Mouse (Mus musculus) cortical plate, adult 2 months (tissue): ENCODE results near the gene Phf10. TPM values are rescaled to one million over a fixed set of nuclear protein-coding genes. Genes with fewer than 3 reads are reported as not detected.
"Not testable (repeated sequence)": the region's sequence is repeated elsewhere in the genome, so short reads cannot be mapped to it uniquely, and the experiment has no call there.

Experiments used
- H3K27ac ChIP-seq: fragments of 200-500 bp; 2 replicates; pipeline ENCODE4 v1.5.1; 2012; ENCODE audit warnings: low read length, control low read depth, inconsistent platforms; ENCODE audit not compliant: insufficient read depth
- H3K4me1 ChIP-seq: fragments of 200-500 bp; 2 replicates; pipeline ENCODE4 v1.6.1; 2011; ENCODE audit warnings: low read length; ENCODE audit not compliant: control insufficient read depth, insufficient read depth
- H3K4me3 ChIP-seq: fragments of 200-500 bp; 2 replicates; pipeline ENCODE4 v1.5.1; 2011; ENCODE audit warnings: mild to moderate bottlenecking, low read length, control low read depth; ENCODE audit not compliant: insufficient read depth
- CTCF ChIP-seq: fragments of 200-500 bp; IDR thresholded peaks from 2 replicates; pipeline ENCODE4 v1.5.1; 2011; ENCODE audit warnings: mild to moderate bottlenecking, control low read depth, low read length; ENCODE audit not compliant: insufficient read depth; ENCODE audit errors: extremely low read depth
- POLR2A ChIP-seq: fragments of 200-500 bp; IDR thresholded peaks from 2 replicates; pipeline ENCODE4 v1.6.1; 2011; ENCODE audit warnings: mild to moderate bottlenecking, low read length, control low read depth; ENCODE audit not compliant: insufficient read depth; ENCODE audit errors: extremely low read depth
- polyA plus RNA-seq: library from polyadenylated mRNA; depleted of rRNA; stranded (reverse); fragments of >200 nt; gene quantifications from 2 replicates; pipeline ENCODE4 v1.2.3, GENCODE M21; 2012

Gene Phf10
- polyA plus RNA-seq, 1 experiment, result 46.4 TPM

DNA sequence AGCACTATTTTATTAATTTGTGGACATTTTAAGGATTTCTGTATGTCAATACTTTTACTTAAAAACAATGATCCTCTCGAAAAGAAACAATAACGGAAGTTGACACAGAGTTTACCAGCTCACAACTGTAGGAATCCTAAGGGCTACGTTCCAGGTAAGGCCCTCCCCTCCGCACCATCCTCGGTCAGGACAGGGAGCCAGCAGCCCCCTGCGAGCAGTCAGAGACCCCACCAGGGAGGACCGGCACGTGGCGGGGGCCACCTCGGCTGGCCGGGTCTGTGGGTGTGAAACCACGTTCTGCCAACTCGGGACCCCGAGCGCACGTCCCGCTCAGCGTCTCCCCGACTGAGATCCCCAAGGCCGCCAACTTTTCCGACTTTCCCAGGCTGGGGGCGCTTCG, 553 bp downstream of the Phf10 start:
- H3K27ac ChIP-seq, result no peak overlapping the region
- no peak for TF ChIP-seq POLR2A
- TF ChIP-seq CTCF, result no peak
- peak overlapping the region; percentile 79 for H3K4me3 ChIP-seq
- peaks cover 1% of the 10 kb centered on the region; the same call in 1 of the 2 replicates for H3K4me1 ChIP-seq

GRCm38 (mm10) chr17:14959979-14960378, 1.1 kb downstream of the Phf10 start:
- Histone ChIP-seq H3K4me1 (peaks cover 1% of the 10 kb centered on the region; the same call in 1 of the 2 replicates), H3K27ac (no peak overlapping the region), H3K4me3 (peak overlapping the region; percentile 79; the same call in 1 of the 2 replicates)
- TF ChIP-seq POLR2A (no peak), CTCF (no peak)

- Histone ChIP-seq H3K27ac (no peak overlapping the region), H3K4me3 (no peak overlapping the region), H3K4me1 (peaks cover 1% of the 10 kb centered on the region; the same call in 1 of the 2 replicates)
- TF ChIP-seq CTCF (no peak), POLR2A (no peak)
Observed at GRCm38 (mm10) chr17:14958686-14959327, 2.3 kb downstream of the Phf10 start.

GRCm38 (mm10) chr17:14953452-14953851, 7.6 kb downstream of the Phf10 start:
- no peak for TF ChIP-seq POLR2A
- no peak for TF ChIP-seq CTCF
- Histone ChIP-seq H3K4me1 (peaks cover 2% of the 10 kb centered on the region; the same call in 1 of the 2 replicates), H3K27ac (no peak overlapping the region), H3K4me3 (no peak overlapping the region)

DNA sequence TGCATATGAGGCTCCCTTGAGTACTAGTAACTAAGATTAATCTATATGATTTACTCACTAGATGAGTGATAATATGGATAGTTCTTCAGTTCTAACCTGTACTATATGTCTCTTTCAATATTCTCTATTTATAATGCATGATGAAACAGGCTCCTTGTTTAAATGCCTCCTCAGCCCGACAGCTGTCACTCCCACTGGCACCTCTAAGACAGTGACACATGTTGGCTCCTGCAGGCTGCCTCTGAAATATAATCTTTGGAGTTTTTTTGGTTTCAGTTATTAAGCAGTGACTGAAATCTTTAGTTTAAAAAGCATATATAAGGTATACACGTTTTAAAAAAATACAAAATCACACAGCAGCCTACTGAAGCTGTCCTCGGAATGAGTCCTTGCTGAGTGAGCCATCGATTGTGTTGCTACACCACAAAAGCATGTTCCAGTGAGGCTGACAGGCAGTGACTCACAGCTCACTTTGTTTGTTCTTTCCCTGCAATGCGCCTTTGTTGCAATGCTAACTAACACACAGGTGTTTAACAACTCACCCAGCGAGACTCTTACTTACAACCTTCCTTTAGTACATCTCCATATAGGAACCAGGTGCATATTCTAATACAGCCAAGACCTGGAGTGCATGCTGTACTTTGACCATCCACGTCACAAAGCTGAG, 11.8 kb downstream of the Phf10 start:
- Histone ChIP-seq H3K4me3 (no peak overlapping the region), H3K27ac (no peak overlapping the region), H3K4me1 (peaks cover 4% of the 10 kb centered on the region; the same call in 1 of the 2 replicates)
- TF ChIP-seq POLR2A (no peak), CTCF (no peak)

DNA sequence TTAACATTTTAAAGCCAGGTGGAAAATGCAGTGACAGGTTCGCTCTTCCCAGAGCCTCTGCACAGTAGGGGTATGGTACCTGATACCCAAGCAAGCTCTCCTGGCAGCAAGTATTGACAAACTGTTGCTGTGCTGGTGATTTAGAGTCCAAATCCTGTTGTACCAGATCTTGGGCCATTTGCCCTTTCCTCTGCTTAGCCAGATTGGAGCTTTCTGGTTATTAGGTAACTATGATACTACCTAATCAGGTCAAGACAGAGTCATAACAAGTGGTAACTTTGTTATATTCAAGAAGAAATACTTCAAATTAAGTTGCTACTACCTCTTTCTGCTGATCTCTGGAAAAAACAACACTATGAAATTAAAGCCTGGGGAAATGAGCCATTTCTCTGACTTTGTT, 16.5 kb downstream of the Phf10 start:
- no peak for TF ChIP-seq POLR2A
- no peak for TF ChIP-seq CTCF
- Histone ChIP-seq H3K27ac (no peak overlapping the region), H3K4me1 (peaks cover 6% of the 10 kb centered on the region), H3K4me3 (no peak overlapping the region; the same call in 1 of the 2 replicates)

DNA sequence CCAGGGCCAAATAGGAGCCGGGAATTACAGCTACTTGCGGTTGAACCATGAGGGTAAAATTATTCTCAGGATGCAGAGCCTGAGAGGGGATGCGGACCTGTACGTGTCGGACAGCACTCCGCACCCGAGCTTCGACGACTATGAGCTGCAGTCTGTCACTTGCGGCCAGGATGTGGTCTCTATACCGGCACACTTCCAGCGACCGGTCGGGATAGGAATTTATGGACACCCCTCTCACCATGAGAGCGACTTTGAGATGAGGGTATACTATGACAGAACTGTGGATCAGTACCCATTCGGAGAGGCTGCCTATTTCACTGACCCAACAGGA, 17.4 kb downstream of the Phf10 start:
- Histone ChIP-seq H3K27ac (no peak overlapping the region), H3K4me3 (peak overlapping the region; percentile 82), H3K4me1 (peaks cover 5% of the 10 kb centered on the region)
- TF ChIP-seq CTCF (no peak), POLR2A (no peak)

GRCm38 (mm10) chr17:14943009-14943728, 17.9 kb downstream of the Phf10 start, which contains the start of the genes Wdr27 and 1600012H06Rik:
TSS of gene Wdr27 (minus strand) at chr17:14943158.
TSS of gene 1600012H06Rik (plus strand) at chr17:14943184.
- H3K4me3 ChIP-seq, result peak within 1 kb of the TSS; percentile 82
- TF ChIP-seq POLR2A (peak; percentile 83), CTCF (no peak)
- H3K4me1 ChIP-seq, result peaks cover 5% of the 10 kb centered on the region
- H3K27ac ChIP-seq, result 0 out of 2 replicates have a peak within 1 kb of the TSS, but pooled peaks have one; percentile 36

GRCm38 (mm10) chr17:14942181-14942580, 18.9 kb downstream of the Phf10 start:
- H3K4me1 ChIP-seq, H3K27ac ChIP-seq: not testable (repeated sequence)
- H3K4me3 ChIP-seq, result peak overlapping the region; percentile 82; the same call in 1 of the 2 replicates
